Mouse (Mus musculus) embryonic fibroblast, embryonic 13.5 days (primary cell): ENCODE results near the gene Ubn2.

Source experiments
- CTCF ChIP-seq: IDR thresholded peaks from 2 replicates; pipeline ENCODE4 v1.5.1; 2011; ENCODE audit warnings: mild to moderate bottlenecking, control low read depth, low read length, moderate library complexity, borderline replicate concordance; ENCODE audit not compliant: insufficient read depth
- POLR2A ChIP-seq: IDR thresholded peaks from 2 replicates; pipeline ENCODE4 v1.6.1; 2011; ENCODE audit warnings: low read depth, mild to moderate bottlenecking, control low read depth, low read length, moderate library complexity

DNA sequence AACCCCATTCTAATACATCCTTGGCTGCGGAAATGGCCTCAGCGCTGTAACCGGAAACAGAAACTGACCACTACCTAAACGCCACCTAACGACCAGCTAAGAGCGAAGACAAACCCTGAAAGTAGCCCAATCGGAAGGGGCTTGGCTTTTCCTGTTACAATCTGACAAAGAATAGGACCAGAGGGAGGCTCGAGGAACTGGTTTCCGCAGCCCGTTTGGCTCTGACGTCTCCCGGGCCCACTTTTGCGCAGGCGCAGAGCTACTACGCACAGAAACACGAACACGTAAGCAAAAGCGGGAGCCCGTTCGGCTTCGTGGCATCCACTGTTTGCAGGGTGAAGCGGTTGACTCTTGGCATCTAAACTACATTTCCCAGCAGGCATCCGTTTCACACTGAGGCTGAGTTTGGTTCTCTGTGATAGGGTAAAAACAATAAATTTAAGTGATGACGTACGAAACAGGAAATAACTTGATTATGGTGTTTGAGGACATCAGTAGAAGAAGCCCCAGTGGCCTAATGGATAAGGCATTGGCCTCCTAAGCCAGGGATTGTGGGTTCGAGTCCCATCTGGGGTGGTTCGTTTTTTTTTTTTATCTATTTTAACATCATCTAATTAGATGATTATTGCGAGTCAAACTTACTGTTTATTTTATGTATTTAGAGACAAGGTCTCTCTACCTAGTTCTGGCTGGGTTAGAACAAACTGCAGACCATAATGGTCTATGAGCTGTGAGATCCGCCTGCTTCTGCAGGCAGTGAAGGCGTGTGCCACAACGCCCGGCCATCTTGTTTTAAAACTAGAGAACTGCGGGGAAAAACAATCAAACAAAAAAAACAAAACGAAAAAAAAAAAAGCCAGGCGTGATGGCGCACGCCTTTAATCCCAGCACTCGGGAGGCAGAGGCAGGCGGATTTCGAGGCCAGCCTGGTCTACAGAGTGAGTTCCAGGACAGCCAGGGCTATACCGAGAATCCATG is 100.0 kb downstream of the Ubn2 start, which contains the start of gene Fmc1:
- TF ChIP-seq CTCF, result no peak
- peak; percentile 71; the same call in 1 of the 2 replicates for TF ChIP-seq POLR2A
